Mouse (Mus musculus) stomach, postnatal 0 days (tissue): ENCODE results near the gene Mtus2. TPM values are rescaled to one million over a fixed set of nuclear protein-coding genes. Genes with fewer than 3 reads are reported as not detected.
A peak's percentile ranks its signal among the peaks of the same experiment; 100 is the strongest.

Experiments
- ATAC-seq: fragments of 200-750 bp; cut with Nextera tagmentation; 2 replicates; pipeline ENCODE4 v1.8.0; 2017; ENCODE audit not compliant: low FRiP score, low TSS enrichment
- DNase-seq: peaks from one replicate; pipeline ENCODE4 v3.0.0-alpha.2; 2016; ENCODE audit warnings: low spot score
- H3K27ac ChIP-seq: fragments of 300-500 bp; sonication (generic); replicated peaks from 2 replicates; pipeline ENCODE4 v1.5.1; 2014; ENCODE audit warnings: mild to moderate bottlenecking, control low read depth
- H3K27me3 ChIP-seq: fragments of 300-500 bp; sonication (generic); 2 replicates; pipeline ENCODE4 v1.6.1; 2014; ENCODE audit warnings: low read length; ENCODE audit not compliant: control insufficient read depth, insufficient read depth
- H3K36me3 ChIP-seq: fragments of 300-500 bp; sonication (generic); 2 replicates; pipeline ENCODE4 v1.6.1; 2014; ENCODE audit warnings: low read length, mixed read lengths; ENCODE audit not compliant: control insufficient read depth, insufficient read depth
- H3K4me1 ChIP-seq: fragments of 300-500 bp; sonication (generic); replicated peaks from 2 replicates; pipeline ENCODE4 v1.6.1; 2014; ENCODE audit warnings: antibody characterized with exemption; ENCODE audit not compliant: control insufficient read depth, insufficient read depth
- H3K4me2 ChIP-seq: fragments of 300-500 bp; sonication (generic); replicated peaks from 2 replicates; pipeline ENCODE4 v1.6.1; 2014; ENCODE audit warnings: low read depth, mild to moderate bottlenecking, control low read depth, moderate library complexity
- H3K4me3 ChIP-seq: fragments of 300-500 bp; sonication (generic); 2 replicates; pipeline ENCODE4 v1.5.1; 2014; ENCODE audit warnings: low read depth, low read length, control low read depth
- H3K9ac ChIP-seq: fragments of 300-500 bp; sonication (generic); 2 replicates; pipeline ENCODE4 v1.6.1; 2014; ENCODE audit warnings: mild to moderate bottlenecking, low read length, control low read depth, mixed read lengths
- H3K9me3 ChIP-seq: fragments of 300-500 bp; sonication (generic); 2 replicates; pipeline ENCODE4 v1.6.1; 2016; ENCODE audit warnings: low read length; ENCODE audit not compliant: control insufficient read depth
- CTCF ChIP-seq: IDR thresholded peaks from 2 replicates; pipeline ENCODE4 v1.5.1; 2016; ENCODE audit warnings: antibody characterized with exemption, low read depth, mild to moderate bottlenecking, moderate library complexity
- EP300 ChIP-seq: optimal IDR thresholded peaks from 2 replicates; pipeline ENCODE3; 2016; ENCODE audit warnings: antibody characterized with exemption
- WGBS: fragments of 180-500 bp; shearing (Covaris S2); extraction: QIAGEN DNeasy Blood & Tissue Kit; methylation state at CpG from one replicate; pipeline ENCODE4 v1.1.7; 2014; 5-methylcytosine and 5-hydroxymethylcytosine counted together
- polyA plus RNA-seq: library from polyadenylated mRNA; unstranded; fragments of >200 nt; fragmentation: Nextera tagmentation; extraction: Ambion mirVana; gene quantifications from 2 replicates; pipeline ENCODE4 v1.2.1, GENCODE M21; 2015

Gene Mtus2
- polyA plus RNA-seq, 1 experiment from 2014 or later, result 12.3 TPM

DNA sequence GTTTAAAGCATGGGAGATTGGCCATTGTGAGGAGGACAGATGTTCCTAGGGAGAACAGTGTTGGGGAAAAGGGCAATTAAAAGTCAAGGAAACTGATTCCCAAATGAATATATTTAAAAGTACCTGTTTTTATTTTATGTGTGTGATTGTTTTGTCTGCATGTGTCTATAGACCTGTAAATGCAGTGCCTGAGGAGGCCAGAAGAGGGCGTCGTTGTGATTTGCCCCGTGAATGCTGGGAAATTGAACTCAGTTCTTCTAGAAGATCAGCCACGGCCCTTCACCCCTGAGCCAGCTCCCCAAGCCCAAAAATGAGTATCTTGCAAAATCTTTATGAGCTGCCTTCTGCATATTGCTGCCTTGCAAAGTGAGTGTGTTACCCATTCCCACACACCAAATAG is 33.2 kb downstream of the Mtus2 start:
- no peak overlapping the region for H3K4me3 ChIP-seq
- ATAC-seq (no peak), DNase-seq (no peak)
- no peak overlapping the region for H3K27ac ChIP-seq
- TF ChIP-seq CTCF (peak; percentile 18; the same call in 1 of the 2 replicates), EP300 (no peak)
- WGBS, result 78% methylated on average over 4 of the region's 4 CpGs
- no peaks in the 10 kb centered on the region for H3K27me3 ChIP-seq
- no peaks in the 10 kb centered on the region for H3K4me1 ChIP-seq
- no peaks in the 10 kb centered on the region for H3K9me3 ChIP-seq
- no peak overlapping the region for H3K4me2 ChIP-seq
- no peak overlapping the region for H3K9ac ChIP-seq
- no peaks in the 10 kb centered on the region for H3K36me3 ChIP-seq

DNA sequence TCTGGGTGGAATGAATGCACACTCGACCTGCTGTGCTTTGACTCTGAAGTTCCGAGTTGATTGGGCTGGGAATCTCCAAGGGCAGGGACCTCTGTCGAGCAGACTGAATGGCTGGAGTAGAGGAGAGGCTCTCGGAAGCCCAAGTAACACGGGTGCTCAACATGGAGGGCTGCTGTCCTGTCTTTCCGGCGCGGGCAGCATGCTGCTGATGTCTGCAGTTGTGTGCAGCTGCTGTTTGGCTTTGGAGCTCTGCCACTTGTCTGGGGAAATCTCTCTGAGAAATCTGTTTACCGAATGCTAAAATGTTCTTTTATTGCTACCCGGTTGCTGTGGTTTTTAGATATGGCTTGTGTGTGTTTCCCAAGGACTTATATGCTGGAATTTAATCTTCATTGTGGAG is 33.7 kb downstream of the Mtus2 start:
- no peak overlapping the region for H3K27ac ChIP-seq
- H3K4me1 ChIP-seq, result no peaks in the 10 kb centered on the region
- H3K27me3 ChIP-seq, result no peaks in the 10 kb centered on the region
- no peak for DNase-seq
- H3K4me2 ChIP-seq, result no peak overlapping the region
- H3K9me3 ChIP-seq, result no peaks in the 10 kb centered on the region
- WGBS, result 73% methylated on average over 10 of the region's 10 CpGs
- TF ChIP-seq EP300, result no peak
- TF ChIP-seq CTCF, result no peak
- H3K36me3 ChIP-seq, result no peaks in the 10 kb centered on the region
- no peak overlapping the region for H3K4me3 ChIP-seq
- ATAC-seq, result no peak
- H3K9ac ChIP-seq, result no peak overlapping the region

- peak overlapping the region; percentile 38; the same call in 1 of the 2 replicates for H3K4me2 ChIP-seq
- H3K27me3 ChIP-seq, result no peaks in the 10 kb centered on the region
- H3K9ac ChIP-seq, result no peak overlapping the region
- no peaks in the 10 kb centered on the region for H3K36me3 ChIP-seq
- no peak overlapping the region for H3K27ac ChIP-seq
- TF ChIP-seq CTCF (peak; percentile 66), EP300 (no peak)
- WGBS, result 6% methylated on average over 20 of the region's 20 CpGs
- H3K4me1 ChIP-seq, result no peaks in the 10 kb centered on the region
- DNase-seq (peak; percentile 96), ATAC-seq (peak; percentile 98)
- H3K4me3 ChIP-seq, result peak overlapping the region; percentile 20
- H3K9me3 ChIP-seq, result no peaks in the 10 kb centered on the region
These were observed 35.7 kb downstream of the Mtus2 start for GRCm38 (mm10) chr5:147992581-147993378.

DNA sequence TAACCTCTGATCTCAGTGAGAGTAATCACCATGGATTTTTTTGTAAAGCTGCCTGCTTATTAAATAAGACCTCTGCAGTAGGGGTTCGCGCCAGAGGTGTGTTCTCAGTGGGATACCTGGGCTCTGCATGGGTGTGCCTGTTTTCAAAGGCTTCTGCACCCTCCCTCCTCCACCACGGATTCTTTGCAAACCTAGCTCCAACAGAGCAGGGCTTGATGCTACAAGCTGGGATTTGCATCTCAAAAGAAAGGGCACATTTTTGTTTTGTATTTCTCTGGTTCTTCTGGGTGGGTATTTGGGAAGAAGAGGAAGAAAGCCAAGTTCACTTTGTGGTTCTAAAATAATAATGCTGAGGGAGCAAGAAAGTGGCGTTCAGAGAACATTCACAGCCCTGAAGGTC is 48.1 kb downstream of the Mtus2 start:
- TF ChIP-seq CTCF (no peak), EP300 (no peak)
- no peak for ATAC-seq
- Histone ChIP-seq H3K27ac (no peak overlapping the region), H3K9me3 (no peaks in the 10 kb centered on the region), H3K4me1 (no peaks in the 10 kb centered on the region), H3K4me3 (no peak overlapping the region), H3K36me3 (no peaks in the 10 kb centered on the region), H3K27me3 (no peaks in the 10 kb centered on the region), H3K9ac (no peak overlapping the region), H3K4me2 (no peak overlapping the region)
- 16% methylated on average over 4 of the region's 4 CpGs for WGBS
- DNase-seq, result no peak

GRCm38 (mm10) chr5:148012156-148012555 is 55.0 kb downstream of the Mtus2 start:
- DNase-seq, result no peak
- ATAC-seq, result no peak
- no peak overlapping the region for H3K9ac ChIP-seq
- TF ChIP-seq EP300 (no peak), CTCF (no peak)
- no peaks in the 10 kb centered on the region for H3K4me1 ChIP-seq
- no peak overlapping the region for H3K4me2 ChIP-seq
- H3K36me3 ChIP-seq, result no peaks in the 10 kb centered on the region
- H3K4me3 ChIP-seq, result no peak overlapping the region
- no peak overlapping the region for H3K27ac ChIP-seq
- H3K27me3 ChIP-seq, result no peaks in the 10 kb centered on the region
- 79% methylated on average over 5 of the region's 5 CpGs for WGBS
- H3K9me3 ChIP-seq, result no peaks in the 10 kb centered on the region

DNA sequence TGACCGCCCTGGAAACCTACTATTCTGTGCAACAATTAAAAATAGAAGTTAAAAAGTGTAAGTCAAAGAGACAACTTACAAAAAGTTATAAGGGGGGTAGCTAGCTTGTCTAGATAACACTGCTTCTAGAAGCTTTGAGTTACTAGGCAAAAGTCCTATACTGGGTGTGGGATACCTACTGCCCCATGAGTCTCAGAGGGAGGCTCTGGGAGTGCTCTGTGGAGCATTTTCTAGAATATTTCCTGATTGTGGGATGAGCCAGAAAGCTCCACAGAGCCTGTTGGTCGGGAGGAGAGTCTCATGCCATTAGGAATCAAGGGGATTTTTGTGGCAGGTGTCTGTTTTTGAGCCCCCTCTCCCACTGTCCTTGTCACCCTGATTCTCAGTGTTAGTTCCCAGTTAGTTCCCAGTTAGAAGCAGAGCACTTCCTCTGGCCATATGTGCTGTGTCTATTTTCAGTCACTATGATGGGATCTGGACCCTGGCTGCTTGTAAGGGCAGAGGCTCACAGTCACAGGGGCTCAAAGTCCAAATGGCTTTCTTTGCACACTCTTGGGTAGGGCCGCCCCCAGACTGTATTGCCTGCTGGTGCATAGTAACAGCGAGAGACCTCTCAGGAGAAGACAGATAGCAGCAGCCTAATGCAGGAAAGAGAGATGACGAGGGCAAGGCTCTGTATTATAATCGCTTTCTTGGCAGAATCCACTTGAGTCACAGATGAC is 57.2 kb downstream of the Mtus2 start:
- Histone ChIP-seq H3K4me2 (no peak overlapping the region), H3K9me3 (no peaks in the 10 kb centered on the region), H3K4me1 (no peaks in the 10 kb centered on the region), H3K27me3 (no peaks in the 10 kb centered on the region), H3K9ac (no peak overlapping the region), H3K27ac (no peak overlapping the region), H3K4me3 (no peak overlapping the region), H3K36me3 (no peaks in the 10 kb centered on the region)
- WGBS, result 64% methylated on average over 6 of the region's 6 CpGs
- ATAC-seq (peak; percentile 76), DNase-seq (peak; percentile 24)
- no peak for TF ChIP-seq EP300
- no peak for TF ChIP-seq CTCF
